Mouse (Mus musculus): Measurements from ENCODE around the gene Capzb. TPM values are rescaled to one million over a fixed set of nuclear protein-coding genes. Genes with fewer than 3 reads are reported as not detected.

Capzb gene
- polyA plus RNA-seq, 2 experiments: 198 to 284 TPM

DNA sequence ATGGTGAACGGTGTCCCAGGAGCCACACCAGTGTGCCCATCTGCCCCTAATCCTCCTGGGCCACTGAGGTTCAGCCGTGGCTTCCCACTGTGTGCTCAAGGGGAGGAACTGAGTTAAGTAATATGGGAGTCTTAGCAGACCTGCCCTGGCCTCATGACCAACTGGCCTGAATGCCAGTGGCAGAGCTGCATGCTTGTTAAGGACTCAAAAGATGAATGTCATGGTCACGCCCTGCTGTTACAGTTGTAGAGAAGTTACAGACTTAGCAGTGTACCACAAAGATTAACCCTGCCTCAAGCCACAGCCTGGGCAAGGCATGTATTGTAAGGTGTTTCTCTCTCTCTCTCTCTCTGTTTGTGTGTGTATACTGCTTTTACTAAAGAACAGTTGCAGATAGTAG, 25.8 kb downstream of the Capzb start:
- 76% methylated on average over 3 of the region's 3 CpGs for WGBS
- H3K9me3 ChIP-seq (ENCODE audit: control insufficient read depth, low read length): no peaks in the 10 kb centered on the region

DNA sequence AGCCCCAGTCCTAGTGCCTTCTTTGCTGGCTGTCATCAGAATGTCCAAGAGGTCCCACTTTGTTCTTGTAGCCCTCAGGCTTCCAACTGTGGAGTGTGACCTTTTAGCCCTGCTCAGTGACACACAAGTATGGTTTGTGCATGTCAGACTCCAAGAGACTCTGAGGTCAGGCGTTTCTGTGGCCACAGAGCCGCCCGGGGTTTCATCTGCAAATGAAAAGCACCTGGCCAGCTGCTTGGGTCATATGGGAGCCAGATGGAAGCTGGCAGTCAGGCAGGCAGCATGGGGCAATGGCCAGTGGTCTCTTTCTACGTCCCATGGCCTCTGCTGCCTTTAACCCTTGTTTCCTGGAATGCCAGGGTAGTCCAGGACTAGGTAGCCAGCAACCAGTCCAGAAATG, 27.0 kb downstream of the Capzb start:
- Histone ChIP-seq H3K4me1 (ENCODE audit: control insufficient read depth, insufficient read depth, low read length) (peaks cover 16% of the 10 kb centered on the region), H3K4me2 (replicated peaks; ENCODE audit: low read depth, low read length, severe bottlenecking) (no peak overlapping the region), H3K9me3 (ENCODE audit: control insufficient read depth, low read length) (no peaks in the 10 kb centered on the region), H3K9ac (ENCODE audit: low read depth, low read length, severe bottlenecking) (no peak overlapping the region), H3K27me3 (ENCODE audit: control insufficient read depth, insufficient read depth, low read length) (no peaks in the 10 kb centered on the region), H3K4me3 (replicated peaks; ENCODE audit: low read length) (no peak overlapping the region), H3K36me3 (ENCODE audit: control insufficient read depth, insufficient read depth, low read length) (peaks cover 10% of the 10 kb centered on the region; the same call in 1 of the 2 replicates), H3K27ac (replicated peaks; ENCODE audit: low read depth, low read length) (no peak overlapping the region)
- DNase-seq (ENCODE audit: low spot score) (no peak), ATAC-seq (ENCODE audit: low FRiP score, low read depth) (no peak)
- TF ChIP-seq POLR2A (IDR thresholded peaks at IDR 0.05; ENCODE audit: borderline replicate concordance, extremely low read depth, insufficient read depth, insufficient read length): no peak
- 24% methylated on average over 4 of the region's 4 CpGs for WGBS

More for the DNA sequence above, 25.8 kb downstream of the Capzb start:
- ATAC-seq (ENCODE audit: low FRiP score, low read depth) (no peak), DNase-seq (ENCODE audit: low spot score) (no peak)
- Histone ChIP-seq H3K27me3 (ENCODE audit: control insufficient read depth, insufficient read depth, low read length) (no peaks in the 10 kb centered on the region), H3K4me2 (replicated peaks; ENCODE audit: low read depth, low read length, severe bottlenecking) (no peak overlapping the region), H3K4me1 (ENCODE audit: control insufficient read depth, insufficient read depth, low read length) (peaks cover 23% of the 10 kb centered on the region), H3K9ac (ENCODE audit: low read depth, low read length, severe bottlenecking) (no peak overlapping the region), H3K27ac (replicated peaks; ENCODE audit: low read depth, low read length) (no peak overlapping the region), H3K4me3 (replicated peaks; ENCODE audit: low read length) (no peak overlapping the region), H3K36me3 (ENCODE audit: control insufficient read depth, insufficient read depth, low read length) (peaks cover 10% of the 10 kb centered on the region; the same call in 1 of the 2 replicates)
- TF ChIP-seq POLR2A (IDR thresholded peaks at IDR 0.05; ENCODE audit: borderline replicate concordance, extremely low read depth, insufficient read depth, insufficient read length): no peak

DNA sequence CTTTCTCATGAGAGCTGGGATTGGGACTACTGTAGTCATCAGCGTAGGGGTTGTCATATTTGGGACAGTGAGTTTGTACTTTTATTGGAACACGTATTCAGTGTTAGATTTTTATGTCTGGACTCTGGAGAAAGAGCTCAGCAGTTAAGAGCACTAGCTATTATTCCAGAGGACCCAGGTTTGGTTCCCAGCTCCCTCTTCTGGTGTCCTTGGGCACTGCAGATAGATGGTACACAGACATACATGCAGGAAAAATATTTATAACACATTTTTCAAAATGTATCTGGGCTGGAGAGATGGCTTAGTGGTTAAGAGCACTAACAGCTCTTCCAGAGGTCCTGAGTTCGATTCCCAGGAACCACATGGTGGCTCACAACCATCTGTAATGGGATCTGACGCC, 28.3 kb downstream of the Capzb start:
- Histone ChIP-seq H3K4me3 (replicated peaks; ENCODE audit: low read length) (no peak overlapping the region), H3K4me2 (replicated peaks; ENCODE audit: low read depth, low read length, severe bottlenecking) (no peak overlapping the region), H3K27me3 (ENCODE audit: control insufficient read depth, insufficient read depth, low read length) (no peaks in the 10 kb centered on the region), H3K9ac (ENCODE audit: low read depth, low read length, severe bottlenecking) (no peak overlapping the region), H3K27ac (replicated peaks; ENCODE audit: low read depth, low read length) (no peak overlapping the region), H3K36me3 (ENCODE audit: control insufficient read depth, insufficient read depth, low read length) (peaks cover 12% of the 10 kb centered on the region; the same call in 1 of the 2 replicates), H3K9me3 (ENCODE audit: control insufficient read depth, low read length) (no peaks in the 10 kb centered on the region), H3K4me1 (ENCODE audit: control insufficient read depth, insufficient read depth, low read length) (peaks cover 8% of the 10 kb centered on the region)
- DNase-seq (ENCODE audit: low spot score) (no peak), ATAC-seq (ENCODE audit: low FRiP score, low read depth) (no peak)
- WGBS: 81% methylated on average over 4 of the region's 4 CpGs
- no peak for TF ChIP-seq POLR2A (IDR thresholded peaks at IDR 0.05; ENCODE audit: borderline replicate concordance, extremely low read depth, insufficient read depth, insufficient read length)

DNA sequence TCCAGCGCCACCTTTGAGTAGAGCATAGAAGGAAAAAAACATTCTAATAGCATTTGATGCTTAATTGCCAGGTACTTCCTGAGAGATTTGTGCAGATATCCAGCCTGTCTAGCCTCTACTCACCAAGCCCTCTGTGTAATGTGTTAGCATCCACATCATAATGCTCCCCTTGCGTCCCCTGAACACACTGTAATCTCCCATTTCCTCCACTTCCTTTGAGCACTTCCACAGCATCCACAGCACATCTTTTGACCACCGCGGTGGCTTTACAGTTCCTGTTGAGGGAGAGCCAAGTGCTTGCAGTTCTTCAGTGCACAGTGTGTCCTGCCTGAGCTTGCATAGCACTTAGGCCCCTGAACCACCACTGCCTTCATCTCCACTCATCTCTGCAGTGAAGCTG, 29.1 kb downstream of the Capzb start:
- H3K9ac ChIP-seq (ENCODE audit: low read depth, low read length, severe bottlenecking): no peak overlapping the region
- H3K4me1 ChIP-seq (ENCODE audit: control insufficient read depth, insufficient read depth, low read length): peaks cover 2% of the 10 kb centered on the region
- no peak overlapping the region for H3K4me3 ChIP-seq (replicated peaks; ENCODE audit: low read length)
- no peak overlapping the region; the same call in 1 of the 2 replicates for H3K27ac ChIP-seq (replicated peaks; ENCODE audit: low read depth, low read length)
- H3K36me3 ChIP-seq (ENCODE audit: control insufficient read depth, insufficient read depth, low read length): peaks cover 20% of the 10 kb centered on the region; the same call in 1 of the 2 replicates
- TF ChIP-seq POLR2A (IDR thresholded peaks at IDR 0.05; ENCODE audit: borderline replicate concordance, extremely low read depth, insufficient read depth, insufficient read length): no peak
- DNase-seq (ENCODE audit: low spot score): no peak
- 84% methylated on average over 4 of the region's 4 CpGs for WGBS
- no peak for ATAC-seq (ENCODE audit: low FRiP score, low read depth)
- no peaks in the 10 kb centered on the region for H3K9me3 ChIP-seq (ENCODE audit: control insufficient read depth, low read length)
- H3K27me3 ChIP-seq (ENCODE audit: control insufficient read depth, insufficient read depth, low read length): no peaks in the 10 kb centered on the region
- no peak overlapping the region for H3K4me2 ChIP-seq (replicated peaks; ENCODE audit: low read depth, low read length, severe bottlenecking)

DNA sequence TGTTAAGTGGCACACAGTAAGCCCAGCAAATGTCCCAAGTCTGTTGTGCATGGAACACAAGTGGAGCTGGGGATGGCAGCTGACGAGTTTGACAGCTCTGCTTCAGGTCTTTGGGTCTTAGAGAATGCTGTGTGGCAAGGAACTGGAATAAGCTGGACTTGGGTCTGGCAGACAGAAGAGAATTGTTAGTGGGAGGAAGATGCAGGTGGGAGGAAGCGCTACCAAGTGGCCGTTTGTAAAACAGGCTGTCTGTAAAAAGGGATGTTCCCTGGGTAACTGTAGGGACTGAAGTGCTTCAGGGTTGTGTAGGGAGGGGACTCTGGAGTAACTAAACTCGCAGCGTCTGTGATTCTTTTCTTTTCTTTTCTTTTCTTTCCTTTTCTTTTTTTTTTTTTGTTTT, 32.4 kb downstream of the Capzb start:
- DNase-seq (ENCODE audit: low spot score) (no peak), ATAC-seq (ENCODE audit: low FRiP score, low read depth) (no peak)
- peaks cover 3% of the 10 kb centered on the region for H3K4me1 ChIP-seq (ENCODE audit: control insufficient read depth, insufficient read depth, low read length)
- no peak overlapping the region for H3K4me2 ChIP-seq (replicated peaks; ENCODE audit: low read depth, low read length, severe bottlenecking)
- TF ChIP-seq POLR2A (IDR thresholded peaks at IDR 0.05; ENCODE audit: borderline replicate concordance, extremely low read depth, insufficient read depth, insufficient read length): no peak
- H3K27me3 ChIP-seq (ENCODE audit: control insufficient read depth, insufficient read depth, low read length): no peaks in the 10 kb centered on the region
- no peak overlapping the region for H3K27ac ChIP-seq (replicated peaks; ENCODE audit: low read depth, low read length)
- H3K9me3 ChIP-seq (ENCODE audit: control insufficient read depth, low read length): no peaks in the 10 kb centered on the region
- no peak overlapping the region for H3K4me3 ChIP-seq (replicated peaks; ENCODE audit: low read length)
- H3K9ac ChIP-seq (ENCODE audit: low read depth, low read length, severe bottlenecking): no peak overlapping the region
- 73% methylated on average over 5 of the region's 5 CpGs for WGBS
- peaks cover 10% of the 10 kb centered on the region; the same call in 1 of the 2 replicates for H3K36me3 ChIP-seq (ENCODE audit: control insufficient read depth, insufficient read depth, low read length)

DNA sequence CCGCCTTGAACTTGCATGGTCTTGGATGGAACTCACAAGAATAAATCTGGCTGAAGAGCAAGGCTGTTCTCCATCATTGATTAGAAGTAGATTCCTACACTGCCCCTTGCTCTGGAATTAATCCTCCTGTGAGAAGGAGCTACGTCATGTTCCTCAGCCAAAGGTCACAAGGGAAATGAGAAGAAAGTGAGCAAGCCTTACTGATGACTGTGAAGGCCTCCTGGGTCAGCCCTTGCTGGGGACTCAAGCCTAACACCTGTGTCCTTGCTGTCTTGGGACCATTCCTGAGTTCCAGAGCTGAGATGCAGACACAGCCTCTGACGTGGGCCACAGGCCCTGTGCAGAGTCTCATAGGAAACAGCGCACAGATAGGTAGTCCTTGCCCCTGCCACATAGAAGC, 33.2 kb downstream of the Capzb start:
- no peak for TF ChIP-seq POLR2A (IDR thresholded peaks at IDR 0.05; ENCODE audit: borderline replicate concordance, extremely low read depth, insufficient read depth, insufficient read length)
- Histone ChIP-seq H3K4me3 (replicated peaks; ENCODE audit: low read length) (no peak overlapping the region), H3K27ac (replicated peaks; ENCODE audit: low read depth, low read length) (no peak overlapping the region), H3K9me3 (ENCODE audit: control insufficient read depth, low read length) (no peaks in the 10 kb centered on the region), H3K9ac (ENCODE audit: low read depth, low read length, severe bottlenecking) (no peak overlapping the region), H3K4me2 (replicated peaks; ENCODE audit: low read depth, low read length, severe bottlenecking) (no peak overlapping the region), H3K36me3 (ENCODE audit: control insufficient read depth, insufficient read depth, low read length) (peaks cover 12% of the 10 kb centered on the region; the same call in 1 of the 2 replicates), H3K4me1 (ENCODE audit: control insufficient read depth, insufficient read depth, low read length) (peaks cover 11% of the 10 kb centered on the region), H3K27me3 (ENCODE audit: control insufficient read depth, insufficient read depth, low read length) (no peaks in the 10 kb centered on the region)
- WGBS: 78% methylated on average over 4 of the region's 4 CpGs
- ATAC-seq (ENCODE audit: low FRiP score, low read depth) (no peak), DNase-seq (ENCODE audit: low spot score) (no peak)

All from limb, embryonic 14.5 days (tissue).